Comparison of ENCODE assay signal across 8 mouse cellular contexts in the genomic region with DNA sequence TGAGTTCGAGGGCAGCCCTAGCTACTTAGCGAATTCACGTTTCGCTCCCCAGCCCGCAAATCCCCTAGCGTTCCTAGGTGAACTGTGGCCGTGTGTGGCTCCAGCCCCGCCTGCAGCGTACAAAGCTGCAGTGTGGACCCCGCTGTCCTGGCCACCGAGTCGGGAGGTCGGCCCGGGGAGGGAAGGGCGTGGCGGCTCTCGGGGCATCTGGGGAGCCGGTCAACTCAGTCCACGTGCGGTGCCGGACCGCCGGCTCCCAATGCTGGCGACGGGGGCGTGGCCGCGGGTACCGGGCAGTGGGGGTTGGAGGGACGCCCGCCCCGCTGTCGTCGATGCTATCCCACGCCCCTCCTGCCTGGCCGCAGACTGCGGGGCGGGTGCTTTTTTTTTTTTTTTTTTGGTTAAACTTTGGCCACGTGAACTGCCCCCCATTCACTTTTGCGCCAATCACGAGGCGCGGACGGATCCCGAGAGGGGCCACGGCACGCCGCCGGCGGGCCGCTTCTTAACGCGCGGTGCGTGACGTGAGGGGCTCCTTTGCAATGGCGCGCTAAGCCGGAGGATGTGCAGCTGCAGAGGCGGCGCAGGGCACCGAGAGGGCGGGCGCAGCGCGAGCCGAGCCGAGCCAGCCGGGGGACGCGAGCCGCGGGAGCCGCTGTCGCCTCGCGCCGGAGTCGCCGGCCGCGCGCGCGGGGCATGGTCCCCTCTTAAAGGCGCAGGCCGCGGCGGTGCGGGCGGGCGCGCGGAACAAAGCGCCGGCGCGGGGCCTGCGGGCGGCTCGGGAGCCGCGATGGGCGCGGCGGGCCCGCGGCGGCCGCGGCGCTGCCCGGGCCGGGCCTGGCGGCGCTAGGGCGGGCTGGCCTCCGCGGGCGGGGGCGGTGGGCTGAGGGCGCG. TPM values are rescaled to one million over a fixed set of nuclear protein-coding genes. Genes with fewer than 3 reads are reported as not detected.
A peak's percentile ranks its signal among the peaks of the same experiment; 100 is the strongest.
DNase-seq lines count a peak whose midpoint lies in the region; ATAC-seq and TF ChIP-seq lines count a peak whose summit lies in the region.

A gene (plus strand): TSS at position 555 of the 894 bp plus-strand sequence.

- H3K9ac ChIP-seq in hindbrain, embryonic 11.5 days (ENCODE audit: low read depth, low read length), result peak within 1 kb of the TSS; percentile 89
- peak within 1 kb of the TSS; percentile 81 for H3K9ac ChIP-seq in lung, postnatal 0 days (replicated peaks; ENCODE audit: low read depth)

- under 1% methylated on average over 78 of the region's 123 CpGs for WGBS in hindbrain, embryonic 11.5 days
- WGBS in lung, postnatal 0 days, result under 1% methylated on average over 88 of the region's 123 CpGs

- peak within 1 kb of the TSS; percentile 92 for H3K27ac ChIP-seq in hindbrain, embryonic 11.5 days (ENCODE audit: low read depth, low read length)
- H3K27ac ChIP-seq in lung, postnatal 0 days (ENCODE audit: low read length), result peak within 1 kb of the TSS; percentile 86

- no peaks in the 10 kb centered on the region for H3K9me3 ChIP-seq in hindbrain, embryonic 11.5 days (ENCODE audit: control insufficient read depth, low read length)
- H3K9me3 ChIP-seq in lung, postnatal 0 days (ENCODE audit: low read length), result no peaks in the 10 kb centered on the region

- TF ChIP-seq CTCF in lung, postnatal 0 days (IDR thresholded peaks at IDR 0.05), result no peak

- DNase-seq in NIH3T3 (ENCODE audit: low read depth), result peak; percentile 96
- DNase-seq in cerebellum, adult 9-11 months, result peak; percentile 88
- peak; percentile 60 to 93 for DNase-seq in frontal cortex, adult 2 months (ENCODE audit: extremely low spot score in 1 of 2, low spot score in 1 of 2)
- peak; percentile 91 for DNase-seq in hindbrain, embryonic 11.5 days (ENCODE audit: low spot score)
- peak; percentile 90 to 93 for DNase-seq in layer of hippocampus, postnatal 10 days (ENCODE audit: low spot score in 2 of 2)
- DNase-seq in lung, postnatal 0 days (ENCODE audit: low spot score), result peak; percentile 93
- peak; percentile 83 for DNase-seq in ovary, postnatal 14 days (ENCODE audit: low spot score)
- peak; percentile 86 to 89 for DNase-seq in thymus, postnatal 10 days (ENCODE audit: low spot score in 2 of 2)

- no peak for TF ChIP-seq EP300 in lung, postnatal 0 days (IDR thresholded peaks at IDR 0.05)

- H3K4me2 ChIP-seq in hindbrain, embryonic 11.5 days (replicated peaks; ENCODE audit: low read depth, low read length), result peak within 1 kb of the TSS; percentile 69
- peak within 1 kb of the TSS; percentile 89 for H3K4me2 ChIP-seq in lung, postnatal 0 days (replicated peaks; ENCODE audit: low read depth, low read length)

- peak; percentile 89 for ATAC-seq in hindbrain, embryonic 11.5 days (ENCODE audit: low FRiP score)
- ATAC-seq in lung, postnatal 0 days, result peak; percentile 79

- no peaks in the 10 kb centered on the region for H3K27me3 ChIP-seq in hindbrain, embryonic 11.5 days (ENCODE audit: control insufficient read depth, insufficient read depth, low read length)
- no peaks in the 10 kb centered on the region for H3K27me3 ChIP-seq in lung, postnatal 0 days (replicated peaks; ENCODE audit: insufficient read depth, low read length)

- H3K4me1 ChIP-seq in hindbrain, embryonic 11.5 days (replicated peaks; ENCODE audit: control insufficient read depth, insufficient read depth, low read length), result 0 out of 2 replicates have a peak, but pooled peaks cover 3% of the 10 kb centered on the region
- H3K4me1 ChIP-seq in lung, postnatal 0 days (ENCODE audit: insufficient read depth, low read depth, low read length), result peaks cover 16% of the 10 kb centered on the region; the same call in 1 of the 2 replicates

- H3K36me3 ChIP-seq in hindbrain, embryonic 11.5 days (ENCODE audit: control insufficient read depth, insufficient read depth, low read length), result no peaks in the 10 kb centered on the region
- H3K36me3 ChIP-seq in lung, postnatal 0 days (ENCODE audit: insufficient read depth, low read length), result no peaks in the 10 kb centered on the region

- peak within 1 kb of the TSS; percentile 86 for H3K4me3 ChIP-seq in hindbrain, embryonic 11.5 days (ENCODE audit: low read depth, low read length)
- peak within 1 kb of the TSS; percentile 74 for H3K4me3 ChIP-seq in lung, postnatal 0 days (ENCODE audit: low read depth, low read length)

RNA-seq across cellular contexts. Expression of the gene that starts here (rescaled TPM):
- polyA plus RNA-seq in frontal cortex, adult 2 months (2012; rRNA removed), result 10.4 TPM in 2 replicates
- 20.4 and 30.4 TPM in 2 replicates for polyA plus RNA-seq in hindbrain, embryonic 11.5 days (2014; fragmentation: Nextera tagmentation; extraction: Ambion mirVana)
- total RNA-seq in layer of hippocampus, postnatal 10 days (2021), result 10 to 100 TPM; 23.6 to 25.2 TPM
- 22.5 and 23.7 TPM in 2 replicates for polyA plus RNA-seq in lung, postnatal 0 days (2015; fragmentation: Nextera tagmentation; extraction: Ambion mirVana)

Comparison
In these comparisons a context has a peak if more than half of its experiments do, and no peak if none do; other contexts are left out.
1. Peak in every context shown above with its lines: DNase-seq, ATAC-seq, H3K4me3 ChIP-seq and H3K27ac ChIP-seq.